ENCODE assay signal across 8 mouse cellular contexts in the genomic region with DNA sequence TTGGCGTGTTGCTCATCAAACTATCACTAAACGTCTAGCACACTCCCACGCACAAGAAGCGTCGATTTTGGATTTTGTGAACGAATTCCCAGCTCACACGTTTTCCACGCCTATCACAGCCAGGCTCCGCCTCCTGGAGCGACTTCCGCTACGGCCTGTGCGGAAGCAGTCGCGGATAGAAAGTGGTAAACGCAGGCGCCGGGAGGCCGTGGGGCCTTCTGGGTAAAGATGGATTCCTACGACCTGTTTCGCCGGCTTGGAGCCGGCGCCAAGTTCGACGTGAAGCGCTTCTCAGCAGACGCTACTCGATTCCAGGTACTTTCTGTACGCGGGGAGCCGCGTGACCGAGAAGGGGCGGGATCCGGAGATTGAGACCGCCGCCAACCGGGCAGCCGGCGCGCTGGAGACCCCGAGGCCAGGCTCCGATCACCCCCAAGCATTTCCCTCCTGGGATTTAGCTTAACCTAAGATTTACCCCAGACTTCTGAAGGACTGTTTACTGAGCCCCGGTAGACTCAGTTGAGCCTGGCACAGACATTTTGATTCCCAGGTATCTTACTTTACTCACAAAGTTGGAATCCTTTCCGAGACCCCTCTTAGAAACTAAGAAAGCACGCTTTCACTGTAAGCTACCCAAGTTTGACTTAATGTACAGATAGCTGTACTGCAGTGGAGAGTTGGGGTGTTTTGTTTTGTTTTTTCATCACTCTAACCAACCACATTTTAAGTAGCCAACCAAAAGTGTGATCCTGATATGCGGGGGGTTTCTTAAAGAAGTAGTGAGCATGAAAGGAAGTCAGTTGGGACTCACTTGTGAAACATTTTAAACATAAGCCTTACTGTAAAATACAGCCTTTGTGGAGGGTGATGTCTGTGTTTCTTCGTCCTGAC. TPM values are rescaled to one million over a fixed set of nuclear protein-coding genes. Genes with fewer than 3 reads are reported as not detected.
DNase-seq lines count a peak whose midpoint lies in the region; ATAC-seq lines count a peak whose summit lies in the region.

A gene (plus strand): TSS at position 113 of the 891 bp plus-strand sequence.

- peaks cover 16% of the 10 kb centered on the region; the same call in 1 of the 2 replicates for H3K27me3 ChIP-seq in heart, embryonic 14.5 days (ENCODE audit: control insufficient read depth, insufficient read depth, low read length)
- peaks cover 3% of the 10 kb centered on the region; the same call in 1 of the 2 replicates for H3K27me3 ChIP-seq in liver, embryonic 13.5 days
- H3K27me3 ChIP-seq in stomach, embryonic 16.5 days (ENCODE audit: control insufficient read depth, insufficient read depth, low read length): no peaks in the 10 kb centered on the region

- peak within 1 kb of the TSS; percentile 88 for H3K4me2 ChIP-seq in heart, embryonic 14.5 days (ENCODE audit: low read length)
- peak within 1 kb of the TSS; percentile 80 for H3K4me2 ChIP-seq in liver, embryonic 13.5 days
- peak within 1 kb of the TSS; percentile 77 for H3K4me2 ChIP-seq in stomach, embryonic 16.5 days (ENCODE audit: low read depth, low read length)

- peaks cover 40% of the 10 kb centered on the region for H3K36me3 ChIP-seq in heart, embryonic 14.5 days (ENCODE audit: control insufficient read depth, insufficient read depth, low read length)
- H3K36me3 ChIP-seq in liver, embryonic 13.5 days: peaks cover 31% of the 10 kb centered on the region
- peaks cover 15% of the 10 kb centered on the region for H3K36me3 ChIP-seq in stomach, embryonic 16.5 days (ENCODE audit: control insufficient read depth, insufficient read depth, low read length)

- WGBS in heart, embryonic 14.5 days: 1% methylated on average over 43 of the region's 49 CpGs
- under 1% methylated on average over 49 of the region's 49 CpGs for WGBS in liver, embryonic 13.5 days (ENCODE audit: insufficient replicate concordance)
- under 1% methylated on average over 49 of the region's 49 CpGs for WGBS in stomach, embryonic 16.5 days

- H3K9me3 ChIP-seq in heart, embryonic 14.5 days (ENCODE audit: control insufficient read depth, low read length): no peaks in the 10 kb centered on the region
- no peaks in the 10 kb centered on the region for H3K9me3 ChIP-seq in liver, embryonic 13.5 days (replicated peaks)
- H3K9me3 ChIP-seq in stomach, embryonic 16.5 days (replicated peaks; ENCODE audit: control insufficient read depth, low read length): no peaks in the 10 kb centered on the region

- H3K4me3 ChIP-seq in heart, embryonic 14.5 days (ENCODE audit: control insufficient read depth in 1 of 2, insufficient read depth in 1 of 2, low read depth in 1 of 2, low read length in 2 of 2): peak within 1 kb of the TSS; percentile 92 to 97
- peak within 1 kb of the TSS; percentile 87 for H3K4me3 ChIP-seq in liver, embryonic 13.5 days (replicated peaks)
- H3K4me3 ChIP-seq in stomach, embryonic 16.5 days (replicated peaks; ENCODE audit: low read length): peak within 1 kb of the TSS; percentile 84

- peak within 1 kb of the TSS; percentile 63 to 75 for H3K27ac ChIP-seq in heart, embryonic 14.5 days (replicated peaks in 1 of 2; ENCODE audit: control insufficient read depth in 1 of 2, insufficient read depth in 1 of 2, low read depth in 2 of 2, low read length in 2 of 2)
- H3K27ac ChIP-seq in liver, embryonic 13.5 days: peak within 1 kb of the TSS; percentile 77
- peak within 1 kb of the TSS; percentile 76 for H3K27ac ChIP-seq in stomach, embryonic 16.5 days (ENCODE audit: low read length)

- peak; percentile 79 for DNase-seq in c-Kit-negative CD71-positive TER-119-positive erythroid progenitor cells, embryonic 14.5 days (ENCODE audit: low read depth, low spot score)
- DNase-seq in fibroblast of lung, adult 2 months (ENCODE audit: low read depth): peak; percentile 83
- peak; percentile 92 for DNase-seq in kidney, postnatal 14 days
- peak; percentile 83 for DNase-seq in liver, embryonic 13.5 days
- DNase-seq in neural tube, embryonic 10.5 days (ENCODE audit: extremely low spot score, low spot score): peak; percentile 87

- peaks cover 2 to 11% of the 10 kb centered on the region in 2 experiments; a peak in 3 of 4 replicates for H3K4me1 ChIP-seq in heart, embryonic 14.5 days (ENCODE audit: control insufficient read depth in 2 of 2, insufficient read depth in 2 of 2, low read length in 2 of 2)
- peaks cover 14% of the 10 kb centered on the region for H3K4me1 ChIP-seq in liver, embryonic 13.5 days (replicated peaks)
- H3K4me1 ChIP-seq in stomach, embryonic 16.5 days (ENCODE audit: control insufficient read depth, insufficient read depth, low read length): peaks cover 5% of the 10 kb centered on the region; the same call in 1 of the 2 replicates

- H3K9ac ChIP-seq in heart, embryonic 14.5 days (ENCODE audit: low read length): peak within 1 kb of the TSS; percentile 95
- peak within 1 kb of the TSS; percentile 88 for H3K9ac ChIP-seq in liver, embryonic 13.5 days
- H3K9ac ChIP-seq in stomach, embryonic 16.5 days (ENCODE audit: low read length): peak within 1 kb of the TSS; percentile 94

- peak; percentile 100 for ATAC-seq in CD4-positive, CD25-positive, alpha-beta regulatory T cell, adult 4 months
- peak; percentile 81; the same call in 1 of the 2 replicates for ATAC-seq in heart, embryonic 14.5 days (ENCODE audit: insufficient number of reproducible peaks, insufficient read depth, low FRiP score, low read depth)
- peak; percentile 95 for ATAC-seq in liver, embryonic 13.5 days (ENCODE audit: low read depth)
- peak; percentile 94 for ATAC-seq in stomach, embryonic 16.5 days (ENCODE audit: insufficient read depth, low FRiP score)

RNA-seq across cellular contexts. Expression of the gene that starts here (rescaled TPM):
- 10 to 100 TPM; 88.7 to 90.2 TPM for polyA plus RNA-seq in CD4-positive, CD25-positive, alpha-beta regulatory T cell, adult 4 months (2017; shearing (Covaris generic))
- polyA plus RNA-seq in heart, embryonic 14.5 days (2014; fragmentation: Nextera tagmentation; extraction: Ambion mirVana): 19.7 and 21.8 TPM in 2 replicates
- 21.5 and 26.4 TPM in 2 replicates for polyA plus RNA-seq in liver, embryonic 13.5 days (2015; fragmentation: Nextera tagmentation; extraction: Ambion mirVana)
- 24.0 and 27.4 TPM in 2 replicates for polyA plus RNA-seq in stomach, embryonic 16.5 days (2015; fragmentation: Nextera tagmentation; extraction: Ambion mirVana)

Comparison
In these comparisons a context has a peak if more than half of its experiments do, and no peak if none do; other contexts are left out.
1. Peak in every context shown above with its lines: DNase-seq, ATAC-seq, H3K4me3 ChIP-seq and H3K27ac ChIP-seq.